Mouse (Mus musculus) heart, adult 18-20 months (tissue): ENCODE data around the gene Ets1. TPM values are rescaled to one million over a fixed set of nuclear protein-coding genes. Genes with fewer than 3 reads are reported as not detected.

ENCODE experiments used
- DNase-seq, 2 experiments: peaks; one replicate each; pipeline ENCODE4 v3.0.0; 2021 to 2022; ENCODE audit warnings: mixed read lengths in 1 of 2
- total RNA-seq, 2 experiments: library from RNA; stranded (reverse); gene quantifications; 2 replicates each; pipeline ENCODE4 v1.2.3; 2021

Gene Ets1
- total RNA-seq, 2 experiments from 2014 or later = 35.3 to 36.9 TPM

GRCm38 (mm10) chr9:32730001-32730655, 94.1 kb downstream of the Ets1 start:
- DNase-seq = no peak

GRCm38 (mm10) chr9:32730656-32731590, 94.9 kb downstream of the Ets1 start:
- peak; percentile 68 to 72 for DNase-seq

DNA sequence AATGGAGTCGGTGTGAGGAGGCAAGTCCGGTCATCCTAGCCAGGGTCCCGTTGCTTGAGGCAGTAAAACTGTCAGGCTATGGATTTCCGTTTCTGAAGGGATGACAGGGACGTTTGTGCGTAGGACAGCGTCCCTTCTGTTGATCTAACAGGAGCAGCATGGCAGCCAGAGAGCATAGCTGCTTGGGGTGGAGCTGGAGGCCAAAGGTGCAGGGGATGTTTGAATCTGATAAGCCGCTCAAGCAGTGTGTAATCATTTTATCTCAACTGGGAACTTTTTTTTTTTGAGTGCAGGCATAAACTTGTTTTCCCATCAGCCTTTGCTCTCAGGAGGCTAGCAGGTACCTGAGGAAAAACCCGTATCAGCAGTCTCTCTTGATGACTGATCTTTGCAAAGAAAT, 95.8 kb downstream of the Ets1 start:
- DNase-seq = no peak

- DNase-seq = no peak
Measured at GRCm38 (mm10) chr9:32735071-32735470, 99.0 kb downstream of the Ets1 start.

GRCm38 (mm10) chr9:32736051-32736450, 100.0 kb downstream of the Ets1 start:
- DNase-seq = no peak

- no peak for DNase-seq
Measured at GRCm38 (mm10) chr9:32739988-32740387, 104.0 kb downstream of the Ets1 start.

- no peak for DNase-seq
Measured at GRCm38 (mm10) chr9:32740751-32741387, 104.8 kb downstream of the Ets1 start.

- no peak for DNase-seq
Measured at GRCm38 (mm10) chr9:32741681-32742080, 105.7 kb downstream of the Ets1 start.

- DNase-seq = no peak
Measured at GRCm38 (mm10) chr9:32743157-32743556, 107.1 kb downstream of the Ets1 start.

DNA sequence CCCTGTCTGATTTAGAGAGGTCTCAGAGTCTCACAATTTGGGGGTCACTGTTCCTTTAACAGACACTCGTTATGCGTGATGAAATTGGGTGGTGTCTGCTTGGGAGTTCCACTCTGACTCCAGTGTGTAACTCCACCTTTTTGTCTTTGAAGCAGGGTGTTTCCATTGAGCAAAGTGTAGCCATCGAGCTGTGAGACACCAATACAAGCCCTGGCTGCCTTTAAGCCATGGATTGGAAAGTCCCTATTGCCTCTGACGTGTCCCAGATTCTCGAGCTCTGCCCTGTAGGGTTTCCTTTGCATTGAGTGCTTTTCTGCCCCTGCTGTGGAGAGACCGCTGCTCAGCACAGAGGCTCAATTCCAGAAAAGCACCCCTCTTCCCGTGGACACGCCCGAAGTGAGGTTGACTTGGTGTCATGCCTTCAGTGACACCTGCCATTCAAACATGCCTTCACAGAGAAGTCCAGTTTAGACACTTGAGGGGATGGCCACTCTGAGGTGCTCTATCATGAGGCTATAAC, 107.7 kb downstream of the Ets1 start:
- DNase-seq = no peak

GRCm38 (mm10) chr9:32744288-32744687, 108.3 kb downstream of the Ets1 start:
- no peak for DNase-seq

- no peak for DNase-seq
Measured at GRCm38 (mm10) chr9:32745079-32745763, 109.2 kb downstream of the Ets1 start.

DNA sequence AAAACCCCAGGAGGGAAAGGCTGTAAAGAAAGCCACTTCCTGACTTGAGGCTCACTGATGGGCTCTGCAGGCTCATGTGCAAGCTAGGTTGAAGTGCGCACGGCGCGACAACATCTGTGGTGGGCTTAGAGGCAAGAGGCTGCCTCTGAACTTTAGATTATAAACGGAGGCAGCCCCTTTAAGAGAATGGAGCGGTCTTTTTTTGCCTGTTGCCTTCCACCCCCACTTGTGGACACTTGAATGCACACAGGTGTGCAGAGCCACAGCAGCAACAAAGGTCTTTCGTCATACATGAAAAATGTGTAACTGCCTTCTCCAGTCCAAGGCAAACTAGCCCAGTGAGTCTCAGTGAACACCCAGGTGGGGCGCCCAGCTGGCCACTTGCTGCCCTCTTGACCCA, 110.0 kb downstream of the Ets1 start:
- no peak for DNase-seq

DNA sequence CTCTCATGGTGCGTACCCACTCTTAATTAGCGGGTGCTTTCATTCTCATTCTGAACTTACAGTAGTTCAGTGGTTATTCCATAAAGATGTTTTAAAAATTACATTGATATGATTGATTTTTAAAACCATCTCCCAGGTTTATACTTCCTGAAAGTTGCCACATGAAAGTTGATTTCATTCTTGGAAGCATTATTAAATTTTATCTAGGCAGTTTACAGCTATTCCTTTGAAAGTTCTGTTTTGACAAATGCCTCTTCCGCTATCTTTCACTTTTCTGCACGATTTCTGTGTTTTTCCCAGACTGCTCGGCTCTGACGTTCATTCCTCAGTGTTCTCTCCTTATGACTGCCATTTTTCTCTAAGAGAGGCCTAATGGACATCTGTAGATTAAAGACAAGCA, 110.6 kb downstream of the Ets1 start:
- DNase-seq = no peak

DNA sequence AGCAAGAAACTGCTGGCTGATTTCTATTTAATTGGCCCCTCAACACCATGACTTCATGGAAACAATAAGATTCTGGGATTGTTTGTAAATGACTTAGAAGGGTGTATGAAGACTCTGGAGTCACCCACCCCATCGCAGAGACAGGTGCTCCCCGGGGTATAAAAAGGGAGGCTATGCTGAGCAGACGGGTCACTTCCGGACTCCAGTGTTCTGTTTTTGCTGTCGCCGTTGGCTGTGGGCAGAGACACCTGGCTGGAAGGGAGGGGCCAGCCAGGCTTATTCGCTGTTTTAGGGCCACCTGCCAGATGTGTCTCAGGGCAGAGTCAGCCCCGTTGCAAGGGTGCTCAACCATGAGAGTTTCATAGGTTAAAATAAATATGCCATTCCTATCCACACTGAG, 111.6 kb downstream of the Ets1 start:
- peak in 1 of 2 experiments; percentile 53 for DNase-seq

DNA sequence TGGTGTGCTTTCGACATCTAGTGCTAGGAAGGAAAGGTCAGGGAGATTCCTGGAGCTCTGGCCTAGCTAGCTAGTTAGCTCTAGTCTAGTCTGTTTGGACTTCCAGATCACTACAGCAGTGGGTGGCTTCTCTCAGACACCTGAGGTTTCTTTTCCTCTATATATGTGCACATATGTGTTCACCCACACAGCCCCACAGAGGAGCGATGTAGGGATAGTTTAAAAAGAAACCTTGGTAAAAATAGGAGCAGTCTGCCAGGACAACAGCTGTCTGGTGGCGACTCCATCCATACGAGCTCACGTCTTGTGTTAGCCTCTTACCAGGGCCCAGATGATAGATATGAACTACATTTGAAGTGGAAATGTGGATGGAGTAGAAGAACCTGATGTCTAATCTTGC, 112.5 kb downstream of the Ets1 start:
- no peak for DNase-seq

- no peak for DNase-seq
Measured at GRCm38 (mm10) chr9:32749721-32750480, 113.9 kb downstream of the Ets1 start.

GRCm38 (mm10) chr9:32752602-32753001, 116.6 kb downstream of the Ets1 start:
- DNase-seq = peak; percentile 43 to 67

DNA sequence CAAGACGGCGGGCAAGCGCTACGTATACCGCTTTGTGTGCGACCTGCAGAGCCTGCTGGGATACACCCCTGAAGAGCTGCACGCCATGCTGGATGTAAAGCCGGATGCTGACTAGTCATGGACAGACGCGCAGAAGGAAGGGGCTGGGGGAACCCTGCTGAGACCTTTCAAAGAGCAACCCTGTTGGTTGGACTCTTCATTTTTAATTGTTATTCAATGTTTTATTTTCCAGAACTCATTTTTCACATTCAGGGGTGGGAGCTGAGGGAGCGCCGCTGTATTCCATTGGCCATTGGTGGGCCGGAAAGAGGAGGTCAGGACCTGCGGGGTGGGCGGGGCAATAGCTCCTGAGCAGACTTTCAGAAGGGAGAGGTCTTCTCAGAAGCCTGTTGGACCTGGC, 118.3 kb downstream of the Ets1 start:
- peak in 1 of 2 experiments; percentile 2 for DNase-seq

DNA sequence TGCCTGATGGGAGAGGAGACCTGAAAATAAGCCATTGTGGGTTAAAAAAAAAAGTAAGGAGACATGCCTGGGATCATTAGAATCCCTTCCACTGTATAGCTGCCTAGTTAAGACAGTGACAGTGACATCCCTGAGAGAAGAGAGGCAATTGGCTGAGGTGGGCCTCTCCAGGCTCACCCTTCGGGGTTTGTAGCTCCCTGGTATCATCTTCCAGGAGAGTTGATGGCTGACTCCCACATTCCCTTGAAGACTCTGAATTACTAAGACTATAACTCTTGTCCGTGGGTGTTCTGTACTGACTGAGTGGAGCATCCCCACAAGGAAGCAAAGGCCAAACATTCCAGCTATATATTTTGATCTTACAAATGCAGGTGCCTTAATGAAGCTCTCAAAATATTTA, 120.0 kb downstream of the Ets1 start:
- DNase-seq = peak in 1 of 2 experiments; percentile 1

DNA sequence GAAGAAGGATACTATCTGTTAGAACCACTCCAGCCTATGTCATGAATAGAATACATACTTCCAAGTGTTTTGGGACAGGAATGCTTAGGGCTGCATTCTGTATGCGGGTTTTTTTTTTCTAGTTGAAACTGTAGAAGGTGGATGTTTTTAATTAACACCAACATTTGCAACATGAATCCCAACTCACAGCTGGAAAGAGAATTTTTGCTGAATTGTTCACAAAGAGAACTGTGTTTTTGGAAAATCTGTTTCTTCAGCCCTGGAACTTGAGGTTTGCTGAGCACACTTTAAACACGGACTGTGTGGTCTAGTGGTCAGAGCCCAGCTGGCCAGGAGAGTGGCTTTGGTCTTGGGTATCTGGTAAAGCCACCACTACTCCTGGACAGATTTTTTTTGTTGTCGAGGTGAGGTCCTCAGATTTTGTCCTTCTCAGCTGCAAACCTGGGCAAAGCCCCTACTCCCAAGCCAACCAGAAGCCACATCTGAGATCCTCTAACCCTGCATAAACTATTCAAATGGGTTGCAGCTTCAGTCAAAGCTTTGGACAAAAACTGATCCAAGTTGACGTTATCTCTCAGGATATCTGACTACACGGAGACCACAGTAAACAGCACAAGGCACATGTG, 122.4 kb downstream of the Ets1 start:
- DNase-seq = no peak
